Mouse (Mus musculus): ENCODE results near the gene Chmp6.

Chmp6 gene

GRCm38 (mm10) chr11:119959714-119960113, 46.5 kb downstream of the Chmp6 start:
- DNase-seq (ENCODE audit: low spot score): no peak

GRCm38 (mm10) chr11:119960671-119961070, 47.4 kb downstream of the Chmp6 start:
- DNase-seq (ENCODE audit: low spot score): no peak

- no peak for DNase-seq (ENCODE audit: low spot score)
These were observed 48.3 kb downstream of the Chmp6 start for GRCm38 (mm10) chr11:119961511-119961910.

- DNase-seq (ENCODE audit: low spot score): no peak
These were observed 51.8 kb downstream of the Chmp6 start for GRCm38 (mm10) chr11:119965053-119965452.

- no peak for DNase-seq (ENCODE audit: low spot score)
These were observed 53.1 kb downstream of the Chmp6 start for GRCm38 (mm10) chr11:119966294-119966693.

- DNase-seq (ENCODE audit: low spot score): no peak
These were observed 54.2 kb downstream of the Chmp6 start for GRCm38 (mm10) chr11:119967401-119967800.

GRCm38 (mm10) chr11:119967892-119968291, 54.7 kb downstream of the Chmp6 start:
- no peak for DNase-seq (ENCODE audit: low spot score)
